Mouse (Mus musculus) right cerebral cortex, postnatal 36 days (tissue): ENCODE measurements around the gene Mrpl28.
A peak's percentile ranks its signal among the peaks of the same experiment; 100 is the strongest.
"Not testable (repeated sequence)": the region's sequence is repeated elsewhere in the genome, so short reads cannot be mapped to it uniquely, and the experiment has no call there.

Experiments
- DNase-seq, 2 experiments: peaks; one replicate each; pipeline ENCODE4 v3.0.0; 2022; ENCODE audit warnings: low spot score in 2 of 2, mixed read lengths in 1 of 2

The Mrpl28 gene

DNA sequence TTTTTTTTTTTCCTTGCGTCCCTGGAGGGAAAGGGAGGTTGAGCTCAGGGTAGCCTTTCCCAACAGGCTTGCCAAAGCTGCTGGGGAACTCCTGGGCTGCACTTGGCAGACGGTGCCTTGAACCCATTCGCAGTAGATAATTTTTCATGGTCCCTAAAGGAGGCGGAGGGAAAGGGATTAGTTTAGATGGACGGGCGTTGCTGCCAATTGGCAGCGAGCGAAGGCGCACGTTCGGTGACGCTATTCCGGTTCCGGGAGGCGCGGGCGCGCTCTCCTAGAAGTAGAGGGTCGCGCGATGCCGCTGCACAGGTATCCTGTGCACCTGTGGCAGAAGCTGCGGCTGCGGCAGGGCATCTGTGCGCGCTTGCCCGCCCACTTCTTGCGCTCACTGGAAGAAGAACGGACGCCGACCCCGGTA is at the start of gene Mrpl28:
TSS of gene Mrpl28 (plus strand) at position 234 of the 418 bp plus-strand sequence.
- peak; percentile 82 to 85 for DNase-seq

DNA sequence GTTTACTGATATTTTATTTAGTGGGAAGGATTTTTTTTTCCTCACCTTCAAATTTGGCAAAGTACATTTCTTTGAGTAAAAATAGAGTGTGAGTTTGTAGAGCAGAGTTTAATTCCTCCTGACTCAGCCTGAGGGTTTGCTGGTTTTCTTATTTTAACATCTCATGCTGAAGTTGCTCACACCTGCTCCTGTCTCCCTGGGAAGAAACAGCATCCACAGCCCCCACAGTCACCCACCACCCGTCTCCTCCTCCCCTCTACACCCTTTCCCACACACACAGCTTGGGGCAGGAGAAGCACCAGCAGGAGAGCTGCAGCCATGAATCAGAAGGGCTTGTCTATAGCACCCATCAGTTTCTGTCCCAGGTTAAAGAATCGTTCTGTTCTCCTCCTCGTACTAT is 48.1 kb upstream of the Mrpl28 start:
- DNase-seq = peak; percentile 71 to 79

DNA sequence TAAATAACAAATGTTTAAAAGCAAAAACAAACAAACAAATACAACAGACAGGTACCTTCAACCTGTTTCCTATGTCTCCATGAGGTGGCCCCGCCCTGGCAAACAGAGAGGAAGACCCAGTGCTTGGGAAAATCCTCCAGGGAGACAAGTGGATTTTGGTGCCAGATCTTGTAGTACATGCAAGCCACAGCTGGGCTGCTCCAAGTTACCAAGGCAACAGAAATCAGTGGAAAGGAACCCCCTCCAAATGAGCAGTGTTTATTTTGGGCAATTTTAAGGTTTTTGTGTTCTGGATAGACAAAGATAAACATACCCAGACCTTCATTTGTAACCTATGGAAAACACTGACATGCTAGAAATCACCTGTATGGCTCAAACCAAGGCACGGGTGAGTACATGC is 44.4 kb upstream of the Mrpl28 start:
- DNase-seq = no peak

DNA sequence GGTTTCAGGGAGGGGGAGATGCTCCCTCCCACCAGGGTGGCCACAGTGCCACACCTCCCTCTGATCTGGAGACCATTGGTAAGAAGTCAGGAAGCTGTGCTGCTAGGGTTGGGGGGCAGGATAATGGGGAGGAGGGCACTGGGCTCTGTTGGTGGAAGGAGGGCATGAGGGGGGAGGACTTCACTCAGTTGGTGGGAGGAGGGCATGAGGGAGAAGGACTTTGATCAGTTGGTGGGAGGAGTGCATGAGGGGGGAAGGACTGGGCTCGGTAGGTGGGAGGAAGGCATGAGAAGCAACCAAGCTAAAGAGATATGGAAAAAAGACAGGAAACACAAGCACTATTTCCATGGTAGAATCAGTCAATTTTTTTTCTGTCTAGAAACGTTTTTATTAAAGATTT is 42.4 kb upstream of the Mrpl28 start:
- DNase-seq = no peak

DNA sequence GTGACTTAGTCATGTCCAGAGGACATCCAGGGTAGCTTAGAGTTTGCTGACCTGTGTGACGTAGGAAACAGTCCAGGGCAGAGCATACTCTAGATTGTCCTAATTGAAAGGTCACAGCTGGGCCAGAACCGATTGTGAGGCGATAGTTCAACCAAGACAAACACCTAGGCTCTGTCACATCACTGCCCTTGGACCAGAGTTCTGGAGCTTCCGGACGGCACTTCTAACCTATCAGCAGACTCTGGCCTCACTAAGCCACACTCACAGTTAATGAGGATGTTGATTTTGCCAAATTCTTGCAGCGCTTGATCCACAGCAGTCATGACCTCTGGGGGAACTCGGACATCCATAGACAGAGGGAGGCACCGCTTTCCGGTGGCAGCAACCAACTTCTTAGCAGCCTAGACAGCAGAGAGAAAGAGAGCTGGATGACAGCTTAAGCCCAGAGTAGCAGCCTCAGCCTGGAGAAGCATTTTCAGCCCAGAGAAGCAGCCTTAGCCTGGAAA is 36.2 kb upstream of the Mrpl28 start:
- DNase-seq = no peak

DNA sequence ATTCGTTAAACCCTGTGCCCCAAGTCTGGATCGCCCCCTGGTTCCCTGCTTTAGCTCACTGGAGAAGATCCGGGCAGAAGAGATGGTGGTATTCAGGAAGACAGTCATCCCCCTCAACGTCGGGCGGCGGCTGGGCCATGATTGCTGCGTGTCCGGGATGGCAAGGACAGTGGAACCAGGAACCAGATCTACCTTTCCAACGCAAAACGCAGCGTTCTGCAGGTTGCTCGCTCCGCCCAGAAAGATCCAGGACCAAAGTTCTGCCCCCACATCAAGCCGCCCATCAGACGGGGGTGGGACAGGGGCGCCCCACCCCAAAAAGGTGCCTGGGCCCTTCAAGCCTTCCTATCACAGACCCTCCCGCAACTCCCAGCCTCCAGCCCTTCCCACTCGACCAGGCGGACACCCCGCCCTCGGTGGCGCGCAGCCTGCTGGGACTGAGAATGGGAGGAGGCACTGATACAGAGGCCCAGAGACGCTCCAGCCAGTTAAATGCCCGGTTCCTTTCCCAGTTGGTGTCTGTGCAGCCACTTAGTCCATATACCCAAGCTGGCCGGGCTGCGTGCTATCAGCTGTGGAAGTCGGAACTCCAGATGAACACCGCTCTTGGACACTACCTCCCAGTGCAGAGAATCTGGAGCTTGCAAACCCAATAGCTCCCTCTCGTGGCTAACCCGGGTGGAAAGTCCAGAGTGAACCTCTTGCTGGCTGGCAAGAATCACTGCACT is 33.2 kb upstream of the Mrpl28 start, which contains the start of gene Decr2:
TSS of gene Decr2 (minus strand) at position 433 of the 728 bp plus-strand sequence.
- peak; percentile 81 to 83 for DNase-seq

DNA sequence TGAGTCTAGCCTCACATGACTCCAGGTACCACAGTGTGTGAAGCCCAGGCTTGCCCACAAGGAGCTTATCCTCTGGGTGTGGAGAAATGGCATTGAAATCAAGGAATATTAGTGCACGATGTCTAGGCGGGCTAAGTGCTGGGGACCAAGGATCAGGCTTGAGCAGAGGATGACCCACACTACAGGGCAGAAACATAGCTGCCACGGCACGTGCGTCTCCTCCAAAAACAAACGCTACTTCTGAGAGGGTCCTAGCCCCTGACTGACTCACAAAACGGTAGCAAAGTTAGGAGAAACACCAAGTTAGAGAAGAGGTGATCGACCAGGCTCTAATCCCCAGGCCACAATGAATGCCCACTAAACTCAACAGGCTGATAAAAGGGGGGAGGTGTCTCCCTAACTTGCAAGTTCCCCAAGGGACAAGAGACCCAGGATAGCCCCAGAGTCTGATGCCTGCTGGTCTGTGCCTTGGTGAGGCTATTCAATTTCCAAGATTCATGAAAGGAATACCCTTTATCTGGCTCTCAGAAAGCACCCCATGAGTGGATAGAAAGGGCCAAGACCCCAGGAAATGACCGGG is 28.7 kb upstream of the Mrpl28 start:
- DNase-seq = no peak

DNA sequence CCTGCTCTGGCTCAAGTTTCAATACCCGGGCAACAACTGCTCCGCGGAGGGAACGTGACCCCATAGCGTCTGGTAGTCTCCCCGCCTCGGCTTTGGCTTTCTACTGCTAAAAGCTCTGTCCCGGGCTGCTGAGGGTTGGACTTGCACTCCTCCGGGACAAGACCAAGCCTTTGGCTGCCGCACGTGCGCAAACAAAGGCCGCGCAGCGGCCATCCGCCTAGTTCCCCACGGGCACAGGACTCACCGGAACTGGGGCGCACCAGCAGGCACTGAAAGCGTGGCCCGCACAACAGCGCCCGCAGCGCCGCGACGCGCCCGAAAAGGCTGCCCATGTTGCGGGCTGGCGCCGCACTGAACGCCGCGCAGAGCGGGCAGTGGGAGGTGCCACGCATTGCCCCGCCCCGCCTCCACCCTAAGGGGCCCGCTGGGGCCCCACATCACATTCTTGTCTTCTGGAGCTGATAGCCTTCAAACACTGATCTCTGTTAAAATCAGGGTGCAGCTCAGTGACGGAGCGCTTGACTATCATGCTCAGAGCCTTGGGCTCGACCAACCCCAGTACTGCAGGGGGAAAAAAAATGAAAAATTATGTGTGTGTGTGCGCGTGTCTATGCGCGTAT is 28.1 kb upstream of the Mrpl28 start, which contains the start of gene Nme4:
TSS of gene Nme4 (minus strand) at position 482 of the 620 bp plus-strand sequence.
- DNase-seq = peak; percentile 55

DNA sequence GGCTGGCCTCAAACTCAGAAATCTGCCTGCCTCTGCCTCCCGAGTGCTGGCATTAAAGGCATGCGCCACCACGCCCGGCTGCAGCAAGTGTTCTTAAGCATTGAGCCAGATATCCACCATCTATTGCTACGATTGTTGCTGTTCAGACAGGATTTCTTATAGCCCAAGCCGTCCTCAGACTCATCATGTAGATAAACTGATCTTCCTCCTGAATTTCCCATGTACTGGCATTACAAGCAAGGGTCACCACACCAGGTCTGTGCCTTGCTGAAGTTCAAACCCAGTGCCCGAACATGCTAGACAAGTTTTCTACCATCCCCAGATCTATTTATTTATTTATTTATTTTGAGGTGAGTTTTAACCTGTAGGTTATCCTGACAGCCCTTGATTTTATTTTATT is 24.8 kb upstream of the Mrpl28 start:
- no peak for DNase-seq

DNA sequence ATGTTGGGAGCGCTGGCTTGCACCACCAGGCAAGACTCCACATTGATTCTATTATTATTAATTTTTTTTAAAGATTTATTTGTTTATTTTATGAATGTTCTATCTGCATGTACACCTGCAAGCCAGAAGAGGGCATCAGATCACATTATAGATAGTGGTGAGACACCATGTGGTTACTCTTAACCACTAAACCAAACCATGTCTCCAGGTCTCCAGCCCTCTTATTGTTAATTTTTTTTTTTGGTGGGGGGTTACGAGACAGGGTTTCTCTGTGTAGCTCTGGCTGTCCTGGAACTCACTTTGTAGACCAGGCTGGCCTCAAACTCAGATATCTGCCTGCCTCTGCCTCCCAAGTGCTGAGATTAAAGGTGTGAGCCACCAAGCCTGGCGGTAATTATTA is 24.0 kb upstream of the Mrpl28 start:
- not testable (repeated sequence) for DNase-seq

DNA sequence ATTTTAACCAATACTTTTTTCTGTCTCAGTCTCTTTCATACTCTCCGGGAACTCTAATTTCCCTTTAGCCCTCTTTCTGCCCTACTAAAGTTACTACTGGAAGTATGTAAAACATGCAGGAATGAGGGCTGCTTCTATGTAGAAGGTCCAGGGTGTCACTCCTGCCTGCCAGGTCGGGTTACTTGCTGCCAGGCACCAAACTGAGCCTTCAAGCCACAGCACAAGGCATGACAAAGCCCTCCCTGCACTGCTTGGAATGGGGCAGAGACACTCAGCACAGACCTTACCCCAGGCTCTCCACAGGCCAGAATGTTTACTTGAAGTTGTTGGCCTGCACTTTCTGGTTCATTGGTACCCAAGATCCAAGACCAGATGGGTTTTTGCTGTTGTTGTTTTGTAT is 23.1 kb upstream of the Mrpl28 start:
- DNase-seq = no peak

DNA sequence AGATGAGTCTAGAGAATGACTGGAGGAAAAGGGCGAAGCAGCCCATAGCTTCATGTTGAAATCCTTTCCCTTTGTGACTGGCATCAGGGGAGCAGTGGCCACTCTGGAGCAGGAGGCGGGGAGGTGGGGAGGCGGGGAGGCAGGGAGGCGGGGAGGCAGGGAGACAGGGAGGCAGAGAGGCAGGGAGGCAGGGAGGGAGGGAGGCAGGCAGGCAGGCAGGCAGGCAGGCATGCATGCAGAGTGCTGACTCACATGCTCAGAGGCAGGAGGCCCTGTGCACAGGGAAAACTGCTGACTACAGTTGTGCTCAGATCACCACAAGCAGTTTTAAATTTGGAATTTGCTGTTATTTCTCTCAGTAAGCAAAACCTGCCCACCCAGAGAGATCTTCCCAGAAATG is 21.8 kb upstream of the Mrpl28 start:
- no peak for DNase-seq

DNA sequence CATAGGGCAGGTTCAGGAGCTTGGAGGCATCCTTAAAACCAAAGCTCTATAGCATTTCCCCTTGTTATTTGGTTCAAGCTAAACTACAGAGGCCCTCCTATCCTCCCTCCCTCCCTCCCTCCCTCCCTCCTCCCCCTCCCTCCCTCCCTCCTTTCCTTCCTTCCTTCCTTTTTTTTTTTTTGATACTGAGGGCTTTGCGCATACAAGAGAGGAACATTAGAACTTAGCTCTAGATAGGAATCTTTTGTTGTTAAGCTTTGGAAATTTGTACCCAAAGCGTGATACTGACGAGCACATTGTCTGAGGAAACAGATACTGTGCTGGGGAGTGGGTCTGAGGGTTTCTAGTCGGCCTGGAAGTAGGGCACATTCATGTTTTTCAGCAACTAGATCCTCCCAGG is 17.7 kb upstream of the Mrpl28 start:
- no peak for DNase-seq

DNA sequence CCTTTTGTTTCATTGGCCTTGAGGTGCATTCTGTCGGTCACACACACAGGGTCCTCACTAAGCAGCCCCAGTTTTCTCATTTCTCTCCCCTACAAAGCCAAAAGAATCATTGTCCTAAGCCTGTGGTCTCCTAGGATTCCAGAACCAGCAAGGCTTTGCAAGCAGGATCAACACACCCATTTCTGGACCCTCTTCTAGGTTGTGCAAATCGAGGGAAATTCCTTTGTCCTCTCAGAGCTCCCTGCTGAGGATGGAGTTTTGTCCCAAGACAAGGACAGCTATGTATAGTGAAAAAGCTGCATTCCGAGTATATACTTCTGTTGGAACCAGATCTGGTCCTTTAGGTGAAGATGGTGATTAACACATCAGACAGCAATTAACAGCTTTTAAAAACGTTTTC is 13.1 kb upstream of the Mrpl28 start:
- no peak for DNase-seq

DNA sequence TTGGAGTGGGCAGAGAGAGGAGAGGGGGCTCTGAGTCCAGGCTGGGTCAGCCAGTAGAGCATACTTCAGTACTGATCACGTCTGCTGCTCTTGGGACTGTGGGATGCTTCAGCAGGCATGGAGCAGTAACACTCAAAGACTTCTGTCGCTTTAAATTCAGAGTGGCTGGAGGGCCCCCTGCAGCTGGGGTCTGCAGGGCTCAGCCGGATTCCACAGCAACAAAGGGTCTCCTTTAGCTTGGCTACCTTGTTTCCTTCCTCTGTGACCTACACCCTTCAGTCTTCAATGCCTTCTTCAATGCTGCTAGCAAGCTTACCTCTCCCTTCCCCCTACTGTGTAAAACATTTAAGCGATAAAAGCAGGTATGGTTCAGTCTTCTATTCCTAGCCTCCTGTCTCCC is 12.3 kb upstream of the Mrpl28 start:
- DNase-seq = no peak

DNA sequence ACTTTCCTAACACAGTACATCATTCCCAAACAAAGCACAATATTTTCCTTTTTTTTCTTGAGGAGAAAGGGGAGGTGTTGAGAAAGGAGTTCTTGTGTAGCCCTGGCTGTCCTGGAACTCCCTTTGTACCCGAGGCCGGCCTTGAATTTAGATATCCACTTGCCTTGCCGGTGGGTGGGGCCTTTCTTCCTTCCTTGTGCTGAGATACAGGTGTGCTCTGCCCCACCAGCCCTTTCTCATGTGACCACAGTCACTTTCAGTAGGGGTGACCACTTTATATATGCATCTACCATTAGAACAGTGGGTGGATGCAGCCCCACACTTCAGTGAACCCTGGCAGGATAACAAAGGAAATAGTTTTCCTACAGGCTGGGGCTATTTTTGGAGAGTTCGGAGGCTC is 11.6 kb upstream of the Mrpl28 start:
- DNase-seq = no peak

DNA sequence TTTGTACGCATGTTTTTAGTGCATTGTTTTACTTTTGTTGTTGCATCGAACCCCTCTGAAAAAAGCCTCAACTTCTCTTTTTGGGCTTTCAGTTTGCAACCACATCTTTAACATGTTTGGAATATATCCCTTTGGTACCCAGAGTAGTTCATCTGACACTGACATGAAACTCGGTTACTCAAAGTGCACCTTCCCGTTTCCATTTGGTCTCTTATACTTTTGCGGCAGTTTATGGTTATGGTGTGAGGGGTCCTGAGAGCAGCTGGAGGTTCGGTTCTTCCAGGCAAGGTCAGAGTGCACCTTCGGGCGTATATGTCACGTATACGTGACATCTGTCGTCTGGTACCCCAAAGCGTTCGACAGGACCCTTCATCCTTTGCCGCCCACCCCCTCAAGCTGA is 10.5 kb upstream of the Mrpl28 start:
- no peak for DNase-seq

DNA sequence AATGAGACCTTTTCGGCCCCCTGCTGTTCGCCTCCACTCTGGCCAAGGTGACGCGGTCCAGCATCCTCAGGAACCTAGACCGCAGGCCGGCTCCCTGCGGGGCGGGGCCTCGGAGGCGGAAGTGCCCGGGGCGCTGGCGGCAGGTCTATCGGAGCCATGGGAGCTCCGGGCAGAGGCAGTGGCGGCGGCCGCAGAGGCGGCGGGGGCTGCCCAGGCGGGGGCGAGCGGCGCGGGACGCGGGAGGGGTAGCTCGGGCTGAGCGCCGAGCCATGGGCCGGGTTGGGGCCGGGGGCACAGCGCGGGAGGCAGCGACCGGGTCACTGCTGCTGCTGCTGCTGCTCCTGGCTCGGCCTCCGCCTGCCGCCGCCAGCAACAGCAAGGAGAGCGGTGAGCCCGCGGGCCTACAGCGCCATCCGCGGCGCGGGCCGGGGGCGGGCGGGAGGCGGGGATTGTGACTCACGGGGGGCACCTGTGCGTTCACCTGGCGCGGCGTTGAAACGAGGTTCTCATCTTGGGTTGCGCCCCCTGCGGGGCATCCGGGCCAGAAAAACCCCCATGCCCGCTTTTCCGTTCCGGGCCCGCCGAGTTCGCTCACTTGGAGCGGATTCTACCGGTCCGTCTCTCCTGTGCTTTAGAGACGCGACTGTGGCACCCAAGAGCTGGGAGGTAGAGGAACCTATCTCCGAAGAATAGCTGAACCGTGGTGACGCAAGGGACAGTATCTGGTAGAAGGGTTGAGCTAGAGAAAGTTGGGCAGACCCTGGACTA is 9.9 kb upstream of the Mrpl28 start, which contains the start of gene Tmem8:
TSS of gene Tmem8 (plus strand) at position 119 of the 768 bp plus-strand sequence.
- peak in 1 of 2 experiments; percentile 63 for DNase-seq

DNA sequence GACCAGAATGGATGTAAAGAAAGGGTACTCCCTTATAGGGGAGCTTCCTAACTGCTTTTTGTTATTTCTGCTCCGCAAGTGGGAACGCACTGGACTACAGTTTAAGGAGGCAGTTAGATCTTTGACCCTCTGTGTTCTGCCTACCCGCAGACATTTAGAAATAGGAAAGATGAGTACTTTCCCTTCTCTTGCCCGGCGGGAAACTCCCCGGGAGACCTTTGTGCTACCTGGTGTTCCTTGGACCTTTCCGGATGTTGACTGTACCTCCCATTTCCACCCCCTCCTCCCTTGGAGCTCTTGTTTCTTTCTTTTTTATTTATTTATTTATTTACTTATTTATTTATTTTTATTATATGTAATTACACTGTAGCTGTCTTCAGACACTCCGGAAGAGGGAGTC is 9.2 kb upstream of the Mrpl28 start:
- DNase-seq = no peak

DNA sequence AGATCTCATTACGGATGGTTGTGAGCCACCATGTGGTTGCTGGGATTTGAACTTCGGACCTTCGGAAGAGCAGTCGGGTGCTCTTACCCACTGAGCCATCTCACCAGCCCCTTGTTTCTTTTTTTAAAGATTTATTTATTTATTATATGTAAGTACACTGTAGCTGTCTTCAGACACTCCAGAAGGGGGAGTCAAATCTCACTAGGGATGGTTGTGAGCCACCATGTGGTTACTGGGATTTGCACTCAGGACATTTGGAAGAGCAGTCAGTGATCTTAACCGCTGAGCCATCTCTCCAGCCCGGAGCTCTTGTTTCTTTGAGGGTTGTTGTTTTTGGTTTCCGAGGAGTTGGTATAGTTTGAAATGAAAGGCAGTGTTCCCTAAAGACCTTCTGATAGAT is 8.8 kb upstream of the Mrpl28 start:
- DNase-seq = not testable (repeated sequence)

DNA sequence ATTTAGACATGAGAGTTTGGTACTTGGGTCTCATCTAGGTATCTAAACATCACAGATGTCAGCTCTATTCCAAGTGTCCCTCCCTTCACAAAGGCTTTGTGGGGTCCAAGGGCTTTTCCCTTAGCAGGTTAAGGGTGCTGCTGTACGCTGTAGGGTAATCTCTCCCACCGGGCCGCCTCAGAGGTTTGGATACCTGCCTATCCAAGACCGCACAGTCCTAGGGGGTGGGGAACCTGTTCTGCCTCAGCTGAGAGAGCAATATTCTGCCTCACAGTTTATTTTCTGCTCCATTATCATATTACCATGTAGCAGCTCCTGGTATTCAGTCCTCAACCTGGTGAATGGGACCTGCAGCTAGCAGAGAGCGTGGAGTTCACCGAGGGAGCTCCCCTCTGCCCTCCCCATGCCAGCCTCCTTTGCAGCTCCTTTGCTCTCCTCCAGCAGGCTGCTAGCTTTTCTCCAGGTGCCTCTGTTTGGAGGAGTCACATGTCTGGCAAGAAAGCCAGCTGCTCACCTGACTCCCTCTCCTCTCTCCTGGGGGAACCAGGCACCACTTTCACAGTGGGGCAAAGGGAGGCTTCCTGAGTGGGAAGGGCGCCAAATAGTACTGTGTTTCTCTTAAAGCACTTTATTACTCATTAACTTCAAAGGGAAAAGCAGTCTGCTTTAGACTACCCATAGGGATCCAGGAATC is 7.9 kb upstream of the Mrpl28 start:
- DNase-seq = no peak
